Mouse (Mus musculus) MEL (cell line): ENCODE results near the gene Mllt11. TPM values are rescaled to one million over a fixed set of nuclear protein-coding genes. Genes with fewer than 3 reads are reported as not detected.
A peak's percentile ranks its signal among the peaks of the same experiment; 100 is the strongest.

ENCODE experiments used
- DNase-seq: peaks from one replicate; pipeline ENCODE4 v3.0.0; 2011; ENCODE audit warnings: low read depth, low spot score
- H3K27ac ChIP-seq: 2 replicates; pipeline ENCODE4 v1.5.1; 2012; ENCODE audit warnings: low read depth, mild to moderate bottlenecking, control low read depth, low read length, moderate library complexity; ENCODE audit not compliant: control insufficient read depth
- H3K27me3 ChIP-seq, 2 experiments: fragments of 150-350 bp in 1 of 2; sonication (generic) in 1 of 2; 2 replicates each; pipeline ENCODE4 v1.6.1; 2012; ENCODE audit warnings: low read length in 2 of 2, mild to moderate bottlenecking in 2 of 2, improper control_type of control experiment in 1 of 2, moderate library complexity in 1 of 2; ENCODE audit not compliant: insufficient read depth in 2 of 2, control insufficient read depth in 1 of 2
- H3K36me3 ChIP-seq, 2 experiments: 2 replicates each; pipeline ENCODE4 v1.6.1; 2012 to 2014; ENCODE audit warnings: low read length in 2 of 2, improper control_type of control experiment in 1 of 2, inconsistent platforms in 1 of 2, mild to moderate bottlenecking in 1 of 2; ENCODE audit not compliant: insufficient read depth in 2 of 2, control insufficient read depth in 1 of 2
- H3K4me1 ChIP-seq, 2 experiments: fragments of 150-350 bp in 1 of 2; sonication (generic) in 1 of 2; 2 replicates each; pipeline ENCODE4 v1.6.1; 2012; ENCODE audit warnings: low read length in 2 of 2, improper control_type of control experiment in 1 of 2, mild to moderate bottlenecking in 1 of 2; ENCODE audit not compliant: insufficient read depth in 2 of 2, control insufficient read depth in 1 of 2
- H3K4me3 ChIP-seq, 2 experiments: fragments of 150-350 bp in 1 of 2; sonication (generic) in 1 of 2; 2 replicates each; pipeline ENCODE4 v1.5.1; 2012; ENCODE audit warnings: low read depth in 2 of 2, low read length in 2 of 2, mild to moderate bottlenecking in 2 of 2, moderate library complexity in 2 of 2, control low read depth in 1 of 2, improper control_type of control experiment in 1 of 2; ENCODE audit not compliant: control insufficient read depth in 1 of 2, insufficient read depth in 1 of 2
- H3K79me2 ChIP-seq: 2 replicates; pipeline ENCODE4 v1.6.1; 2012; ENCODE audit warnings: mild to moderate bottlenecking, low read length, moderate library complexity; ENCODE audit not compliant: control insufficient read depth, poor library complexity, insufficient read depth
- H3K9ac ChIP-seq: 2 replicates; pipeline ENCODE4 v1.6.1; 2012; ENCODE audit warnings: low read depth, mild to moderate bottlenecking, control low read depth, low read length, moderate library complexity; ENCODE audit not compliant: control insufficient read depth, poor library complexity, severe bottlenecking
- H3K9me3 ChIP-seq: fragments of 150-350 bp; sonication (generic); replicated peaks from 2 replicates; pipeline ENCODE4 v1.6.1; 2012; ENCODE audit warnings: mild to moderate bottlenecking, low read length, improper control_type of control experiment, moderate library complexity; ENCODE audit not compliant: insufficient read depth
- CHD2 ChIP-seq: IDR thresholded peaks from 2 replicates; pipeline ENCODE4 v1.6.1; 2011; ENCODE audit warnings: low read length, improper control_type of control experiment
- CTCF ChIP-seq, 3 experiments: IDR thresholded peaks in 2 of 3; conservative IDR thresholded peaks in 1 of 3; 2 replicates each; pipeline ENCODE4 v1.5.1; 2011 to 2012; ENCODE audit warnings: low read length in 3 of 3, low read depth in 2 of 3, mild to moderate bottlenecking in 2 of 3, improper control_type of control experiment in 1 of 3, inconsistent platforms in 1 of 3, mixed read lengths in 1 of 3, moderate library complexity in 1 of 3; ENCODE audit not compliant: control insufficient read depth in 1 of 3, insufficient read depth in 1 of 3, poor library complexity in 1 of 3, severe bottlenecking in 1 of 3
- EP300 ChIP-seq, 2 experiments: IDR thresholded peaks; 2 replicates each; pipeline ENCODE4 v1.6.1; 2011; ENCODE audit warnings: improper control_type of control experiment in 2 of 2, low read length in 2 of 2, low read depth in 1 of 2, mild to moderate bottlenecking in 1 of 2
- ETS1 ChIP-seq: IDR thresholded peaks from 2 replicates; pipeline ENCODE4 v1.6.1; 2012; ENCODE audit warnings: low read depth, mild to moderate bottlenecking, inconsistent platforms, low read length, improper control_type of control experiment, moderate library complexity
- GABPA ChIP-seq: IDR thresholded peaks from 2 replicates; pipeline ENCODE4 v1.6.1; 2012; ENCODE audit warnings: low read depth, mild to moderate bottlenecking, inconsistent platforms, low read length, improper control_type of control experiment, moderate library complexity
- GATA1 ChIP-seq: IDR thresholded peaks from 2 replicates; pipeline ENCODE4 v1.6.1; 2011; ENCODE audit warnings: low read depth, low read length, improper control_type of control experiment
- JUND ChIP-seq: IDR thresholded peaks from 2 replicates; pipeline ENCODE4 v1.6.1; 2011; ENCODE audit warnings: low read depth, mild to moderate bottlenecking, improper control_type of control experiment, low read length
- KAT2A ChIP-seq: conservative IDR thresholded peaks from 2 replicates; pipeline ENCODE4 v1.6.1; 2012; ENCODE audit warnings: low read depth, low read length, improper control_type of control experiment, inconsistent platforms
- MAFK ChIP-seq: IDR thresholded peaks from 2 replicates; pipeline ENCODE4 v1.6.1; 2011; ENCODE audit warnings: low read depth, mild to moderate bottlenecking, low read length, improper control_type of control experiment, borderline replicate concordance
- MAZ ChIP-seq: IDR thresholded peaks from 2 replicates; pipeline ENCODE4 v1.6.1; 2012; ENCODE audit warnings: low read depth, mild to moderate bottlenecking, inconsistent platforms, low read length, improper control_type of control experiment
- MXI1 ChIP-seq: IDR thresholded peaks from 2 replicates; pipeline ENCODE4 v1.6.1; 2011; ENCODE audit warnings: mild to moderate bottlenecking, low read depth, low read length, improper control_type of control experiment
- MYC ChIP-seq: IDR thresholded peaks from 2 replicates; pipeline ENCODE4 v1.6.1; 2011; ENCODE audit warnings: low read depth, mild to moderate bottlenecking, low read length, improper control_type of control experiment, moderate library complexity
- POLR2AphosphoS5 ChIP-seq: IDR thresholded peaks from 2 replicates; pipeline ENCODE4 v1.6.1; 2012; ENCODE audit warnings: low read depth, borderline replicate concordance, mild to moderate bottlenecking, inconsistent platforms, low read length, moderate library complexity, mixed read lengths
- RCOR1 ChIP-seq: IDR thresholded peaks from 2 replicates; pipeline ENCODE4 v1.6.1; 2012; ENCODE audit warnings: low read depth, mild to moderate bottlenecking, inconsistent platforms, low read length, improper control_type of control experiment
- SIN3A ChIP-seq: IDR thresholded peaks from 2 replicates; pipeline ENCODE4 v1.6.1; 2012; ENCODE audit warnings: low read length, improper control_type of control experiment, inconsistent platforms
- TBP ChIP-seq: IDR thresholded peaks from 2 replicates; pipeline ENCODE4 v1.8.0; 2011; ENCODE audit warnings: low read depth, low read length, improper control_type of control experiment
- TCF12 ChIP-seq: IDR thresholded peaks from 2 replicates; pipeline ENCODE4 v1.6.1; 2014; ENCODE audit warnings: low read depth, mild to moderate bottlenecking, inconsistent platforms, low read length, improper control_type of control experiment, moderate library complexity
- UBTF ChIP-seq: IDR thresholded peaks from 2 replicates; pipeline ENCODE4 v1.6.1; 2012; ENCODE audit warnings: low read depth, mild to moderate bottlenecking, inconsistent platforms, low read length, improper control_type of control experiment, moderate library complexity, borderline replicate concordance; ENCODE audit not compliant: insufficient read depth
- ZC3H11A ChIP-seq: IDR thresholded peaks from 2 replicates; pipeline ENCODE4 v1.6.1; 2012; ENCODE audit warnings: low read depth, mild to moderate bottlenecking, inconsistent platforms, low read length, improper control_type of control experiment
- ZKSCAN1 ChIP-seq: IDR thresholded peaks from 2 replicates; pipeline ENCODE4 v1.6.1; 2012; ENCODE audit warnings: low read depth, mild to moderate bottlenecking, inconsistent platforms, low read length, improper control_type of control experiment, moderate library complexity
- ZMIZ1 ChIP-seq: IDR thresholded peaks from 2 replicates; pipeline ENCODE4 v1.6.1; 2012; ENCODE audit warnings: low read depth, mild to moderate bottlenecking, inconsistent platforms, low read length, improper control_type of control experiment, moderate library complexity
- ZNF384 ChIP-seq: IDR thresholded peaks from 2 replicates; pipeline ENCODE4 v1.6.1; 2012; ENCODE audit warnings: low read depth, mild to moderate bottlenecking, inconsistent platforms, low read length, improper control_type of control experiment
- polyA plus RNA-seq, 2 experiments: library from polyadenylated mRNA; stranded (reverse) in 1 of 2; unstranded in 1 of 2; fragments of >175 nt in 1 of 2; fragments of >200 nt in 1 of 2; gene quantifications; 2 replicates each; pipeline versions ENCODE4 v1.2.1 to v1.2.4; 2012; ENCODE audit warnings: low replicate concordance in 2 of 2, low read depth in 1 of 2; ENCODE audit not compliant: insufficient read length in 2 of 2, insufficient read depth in 1 of 2, missing spikeins in 1 of 2
- total RNA-seq: library from RNA; depleted of rRNA; stranded (reverse); fragments of 300-350 nt; gene quantifications from 2 replicates; pipeline ENCODE4 v1.2.3, GENCODE M21; 2012

Gene Mllt11
- total and polyA plus RNA-seq, 3 experiments: 7.3 to 24.6 TPM; not detected in 1

- no peak for TF ChIP-seq GATA1
- TF ChIP-seq GABPA: no peak
- TF ChIP-seq, all 39 proteins: peak for 0
- H3K79me2 ChIP-seq: no peaks in the 10 kb centered on the region
- DNase-seq: no peak
These were observed 18.9 kb upstream of the Mllt11 start, which contains the start of gene Bnipl for GRCm38 (mm10) chr3:95250783-95251424. Gene Bnipl (minus strand): TSS chr3:95251193.

GRCm38 (mm10) chr3:95250361-95250760, 18.4 kb upstream of the Mllt11 start:
- no peak overlapping the region for H3K9ac ChIP-seq
- no peak for DNase-seq
- no peaks in the 10 kb centered on the region for H3K79me2 ChIP-seq
- H3K27me3 ChIP-seq: no peaks in the 10 kb centered on the region
- no peak overlapping the region for H3K27ac ChIP-seq
- H3K9me3 ChIP-seq: no peaks in the 10 kb centered on the region
- peaks cover 24 to 29% of the 10 kb centered on the region in 2 experiments for H3K4me1 ChIP-seq
- peaks cover under 1 to 25% of the 10 kb centered on the region in 2 experiments for H3K36me3 ChIP-seq
- TF ChIP-seq ZKSCAN1: no peak
- no peak for TF ChIP-seq POLR2AphosphoS5
- no peak for TF ChIP-seq MYC
- TF ChIP-seq MXI1: no peak
- no peak for TF ChIP-seq CHD2
- TF ChIP-seq JUND: no peak
- no peak for TF ChIP-seq TBP
- TF ChIP-seq, all 39 proteins: peak for 0
- H3K4me3 ChIP-seq: no peak overlapping the region

More at GRCm38 (mm10) chr3:95250783-95251424, 18.9 kb upstream of the Mllt11 start, which contains the start of gene Bnipl:
- no peaks in the 10 kb centered on the region for H3K27me3 ChIP-seq
- H3K27ac ChIP-seq: no peak within 1 kb of the TSS
- peaks cover 4 to 21% of the 10 kb centered on the region in 2 experiments for H3K36me3 ChIP-seq
- peaks cover 19 to 23% of the 10 kb centered on the region in 2 experiments for H3K4me1 ChIP-seq
- no peak within 1 kb of the TSS for H3K9ac ChIP-seq
- H3K4me3 ChIP-seq: no peak within 1 kb of the TSS
- H3K9me3 ChIP-seq: no peaks in the 10 kb centered on the region

GRCm38 (mm10) chr3:95247660-95248336, 15.8 kb upstream of the Mllt11 start:
- peak overlapping the region; percentile 92 for H3K27ac ChIP-seq
- TF ChIP-seq UBTF (no peak), ZC3H11A (peak; percentile 9; the same call in 1 of the 2 replicates), ZMIZ1 (no peak), ZNF384 (0 out of 2 replicates have a peak, but pooled peaks have one; percentile 51), ZKSCAN1 (no peak), GATA1 (0 out of 2 replicates have a peak, but pooled peaks have one; percentile 23), RCOR1 (0 out of 2 replicates have a peak, but pooled peaks have one; percentile 27), KAT2A (0 out of 2 replicates have a peak, but pooled peaks have one; percentile 6), MXI1 (peak; percentile 62; the same call in 1 of the 2 replicates), TCF12 (peak; percentile 27; the same call in 1 of the 2 replicates), CTCF (IDR thresholded peaks at IDR 0.05 in 2 of 3, conservative IDR thresholded peaks at IDR 0.05 in 1 of 3; ENCODE audit: control insufficient read depth in 1 of 3, insufficient read depth in 1 of 3, low read depth in 2 of 3, low read length in 3 of 3, poor library complexity in 1 of 3, severe bottlenecking in 1 of 3) (no peak), SIN3A (peak; percentile 59; the same call in 1 of the 2 replicates), MAFK (no peak; the same call in 1 of the 2 replicates), MAZ (peak; percentile 74; the same call in 1 of the 2 replicates), GABPA (no peak), ETS1 (0 out of 2 replicates have a peak, but pooled peaks have one; percentile 7), EP300 (IDR thresholded peaks at IDR 0.05; ENCODE audit: low read depth in 1 of 2, low read length in 2 of 2) (peak in 1 of 2 experiments; percentile 61; a peak in 3 of 4 replicates)
- TF ChIP-seq, all 39 proteins: peak for 11
- DNase-seq: peak; percentile 71
- Histone ChIP-seq H3K36me3 (peaks cover 0 to 25% of the 10 kb centered on the region in 2 experiments; a peak in 2 of 4 replicates), H3K4me1 (peaks cover 25 to 32% of the 10 kb centered on the region in 2 experiments), H3K9ac (peak overlapping the region; percentile 34), H3K27me3 (no peaks in the 10 kb centered on the region), H3K4me3 (peak overlapping the region in 1 of 2 experiments; percentile 1; a peak in 2 of 4 replicates), H3K9me3 (no peaks in the 10 kb centered on the region), H3K79me2 (no peaks in the 10 kb centered on the region)
